Mouse (Mus musculus) heart, adult 9 months (tissue): ENCODE results near the gene Ppp1r12b.
A peak's percentile ranks its signal among the peaks of the same experiment; 100 is the strongest.

ENCODE experiments used
- DNase-seq, 2 experiments: peaks; one replicate each; pipeline ENCODE4 v3.0.0; 2022; ENCODE audit warnings: low spot score in 2 of 2

The Ppp1r12b gene

DNA sequence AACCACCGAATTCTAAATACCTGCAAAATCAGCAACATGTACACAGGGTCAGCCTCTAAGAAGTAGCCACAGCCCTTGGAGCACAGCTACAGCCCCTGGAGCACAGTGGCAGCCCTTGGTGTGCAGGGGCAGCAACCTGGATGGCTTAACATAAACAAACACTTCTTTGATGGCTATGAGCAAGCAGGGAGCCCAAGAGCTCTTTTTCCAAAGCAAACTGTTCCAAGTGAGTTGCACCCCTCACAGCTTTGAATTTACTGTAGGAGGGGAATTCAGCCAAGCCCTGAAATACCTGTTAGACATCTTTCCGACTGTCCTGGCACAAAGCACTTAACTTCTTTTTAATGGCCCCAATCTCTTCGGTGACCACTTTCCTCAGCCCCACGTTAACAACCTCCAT lies 14.9 kb downstream of the Ppp1r12b start:
- DNase-seq = no peak

DNA sequence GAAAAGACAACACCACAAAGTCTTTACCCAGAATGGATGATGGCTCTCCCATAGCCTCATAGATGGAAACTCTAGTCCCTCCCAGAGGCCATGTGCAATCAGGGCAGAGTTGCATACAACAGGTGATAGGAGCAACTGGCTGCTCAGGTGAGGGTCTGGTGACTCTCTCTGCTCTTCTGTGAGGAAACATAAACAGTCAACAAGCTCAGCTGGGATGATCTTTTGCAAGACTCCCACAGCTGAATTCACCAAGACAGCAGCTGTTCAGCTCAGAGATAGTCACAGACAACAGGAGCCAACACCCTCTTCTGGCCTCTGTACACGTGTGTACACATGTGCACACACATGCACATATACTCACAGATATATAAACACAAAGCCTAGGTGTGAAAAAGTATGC lies 17.5 kb downstream of the Ppp1r12b start:
- no peak for DNase-seq

DNA sequence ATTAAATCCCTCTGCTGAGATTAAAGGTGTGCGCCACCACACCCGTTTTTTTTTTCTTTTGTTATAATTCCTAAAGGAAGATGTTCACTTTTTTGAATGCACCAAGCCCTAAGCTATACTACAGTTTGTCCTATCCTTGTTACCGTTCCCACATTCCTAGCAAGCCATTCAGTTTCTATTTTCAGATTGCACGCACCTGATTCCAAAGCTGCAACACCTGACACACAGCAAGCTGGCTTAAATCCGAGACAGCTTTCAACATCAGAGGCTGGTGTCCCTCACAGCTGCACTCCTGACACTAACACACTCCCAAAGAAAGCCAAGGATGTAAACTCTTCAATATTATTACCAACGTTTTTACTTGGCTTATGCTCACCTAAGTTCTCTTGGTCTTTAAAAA lies 19.4 kb downstream of the Ppp1r12b start:
- peak in 1 of 2 experiments; percentile 43 for DNase-seq

DNA sequence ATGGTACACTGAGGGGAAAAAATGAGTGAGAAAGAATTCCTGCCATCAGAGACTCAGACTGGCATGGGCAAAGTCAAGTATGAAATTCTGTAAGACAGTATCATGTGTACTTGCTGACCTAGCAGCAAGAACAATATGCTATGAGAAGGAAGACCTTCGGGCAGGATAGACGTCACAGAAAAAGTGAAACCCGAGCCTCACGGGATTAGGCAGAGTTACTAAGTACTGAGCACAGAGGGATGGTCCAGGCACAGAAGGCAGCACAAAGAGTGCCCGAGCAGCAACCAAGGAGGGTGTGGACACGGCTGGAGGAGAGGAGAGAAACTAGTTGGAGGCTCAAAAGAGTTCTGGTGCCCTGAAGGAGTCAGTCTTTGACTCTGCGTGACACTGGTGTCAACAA lies 23.3 kb downstream of the Ppp1r12b start:
- DNase-seq = no peak

DNA sequence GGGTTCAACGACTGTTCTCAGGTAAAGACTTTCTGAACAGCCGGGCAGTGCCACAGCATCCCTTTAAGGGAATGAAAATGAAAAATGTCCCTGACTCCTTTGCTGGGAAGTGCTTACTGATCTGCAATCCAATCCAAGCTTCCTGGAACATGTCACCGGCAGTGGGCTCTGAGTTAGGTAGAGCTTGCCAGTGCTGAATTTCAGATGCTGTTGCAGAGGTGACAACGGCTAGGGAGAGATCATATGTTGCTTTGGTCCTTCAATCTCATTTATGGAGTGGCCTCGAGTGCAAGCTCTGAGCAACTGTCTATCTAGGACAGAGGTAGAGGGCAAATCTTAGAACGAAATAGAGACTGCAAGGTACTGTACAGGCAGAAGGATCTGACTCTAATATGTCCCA lies 36.7 kb downstream of the Ppp1r12b start:
- no peak for DNase-seq

DNA sequence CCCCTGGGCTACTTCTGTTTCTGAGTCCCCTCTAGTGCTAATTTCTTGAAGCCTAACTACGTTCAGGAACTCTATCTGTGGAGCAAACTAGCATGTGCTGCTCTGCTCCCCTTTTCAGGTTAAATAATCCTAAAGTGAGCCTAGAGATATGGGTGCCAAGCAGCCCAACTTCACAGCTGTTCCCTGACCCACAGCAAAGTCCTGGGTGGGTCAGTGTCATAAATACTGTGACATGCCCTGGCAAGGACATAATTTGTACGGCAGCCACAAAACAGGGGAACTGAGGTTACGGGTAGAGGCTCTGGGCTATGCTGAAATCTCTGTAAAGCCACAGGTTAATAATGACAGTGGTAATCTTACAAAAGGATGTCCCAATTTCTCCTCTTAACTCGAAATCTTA lies 40.3 kb downstream of the Ppp1r12b start:
- no peak for DNase-seq

DNA sequence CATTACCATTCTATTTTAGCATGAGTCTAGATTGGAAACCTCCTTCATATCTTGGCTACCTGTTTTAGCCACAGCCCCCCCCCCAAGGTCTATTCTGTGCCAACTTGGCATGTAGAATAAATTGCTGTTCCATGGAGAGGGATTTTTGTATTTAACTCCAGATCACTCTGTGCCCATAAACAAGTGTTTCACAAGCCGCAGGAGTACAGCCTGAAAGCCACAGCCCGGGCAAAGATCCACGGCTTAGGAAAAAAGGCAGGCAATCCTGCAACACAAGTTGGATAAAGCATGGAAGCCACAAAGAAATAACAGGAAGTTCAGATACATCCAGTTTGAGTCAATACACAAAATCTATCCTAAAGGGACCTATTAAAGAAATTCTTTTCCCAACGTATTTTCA lies 42.2 kb downstream of the Ppp1r12b start:
- DNase-seq = peak; percentile 44 to 46

DNA sequence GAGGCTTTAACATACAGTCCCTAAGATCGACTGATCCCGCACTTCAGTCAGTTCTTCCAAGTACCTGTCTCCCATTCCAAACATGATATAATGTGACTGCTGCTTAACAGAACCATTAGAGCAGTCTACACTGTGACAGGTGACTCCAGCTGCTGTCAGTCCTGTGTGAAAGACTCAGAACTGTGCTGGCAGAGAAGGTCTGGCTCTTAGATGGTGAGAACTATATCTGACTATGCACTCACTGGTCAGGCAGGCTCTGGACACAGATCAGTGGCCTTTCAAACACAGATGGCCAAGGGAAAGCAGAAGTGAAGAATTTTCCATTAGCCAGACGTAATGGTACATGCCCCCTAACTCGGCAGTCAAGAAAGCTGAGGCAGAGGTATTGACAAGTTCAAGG lies 43.9 kb downstream of the Ppp1r12b start:
- peak; percentile 56 to 59 for DNase-seq

DNA sequence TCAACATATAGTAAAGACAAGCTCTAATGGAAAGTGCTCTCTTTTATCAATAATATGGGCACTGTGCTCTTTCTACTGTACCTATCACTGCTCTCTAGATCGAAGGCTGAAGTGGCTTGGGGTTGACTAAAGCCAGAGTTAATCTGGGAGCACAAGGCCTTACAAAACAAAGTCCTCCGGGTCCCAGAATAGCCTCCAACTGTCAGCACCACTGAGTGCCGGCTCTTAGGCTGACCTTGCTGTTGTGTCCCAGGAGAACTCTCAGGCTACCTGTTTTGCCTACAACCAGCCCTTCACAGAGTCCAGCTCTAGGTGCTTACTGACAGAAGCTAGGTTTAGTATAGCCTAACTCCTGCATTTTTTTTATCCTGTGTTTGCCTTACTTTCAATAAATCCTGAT lies 45.7 kb downstream of the Ppp1r12b start:
- peak; percentile 62 to 74 for DNase-seq

DNA sequence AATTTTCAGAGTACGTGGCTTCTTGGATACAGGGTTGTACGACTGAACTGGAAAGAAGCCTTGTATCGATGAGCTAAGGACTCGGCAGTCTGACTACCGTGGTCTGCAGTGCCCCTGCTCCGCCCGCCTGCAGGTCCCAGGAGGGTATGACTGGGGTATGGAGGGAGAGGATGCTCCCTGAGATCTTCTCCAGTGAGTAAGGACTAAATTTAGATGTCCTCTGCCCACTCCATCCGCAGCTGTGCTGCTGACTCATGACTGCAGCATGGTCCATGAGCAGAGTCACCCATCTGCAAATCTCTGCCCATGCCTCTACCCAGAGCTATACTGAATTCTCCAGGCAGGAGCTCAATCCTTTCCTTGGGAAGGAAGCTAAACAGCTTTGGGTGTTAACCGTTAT lies 46.3 kb downstream of the Ppp1r12b start:
- DNase-seq = peak; percentile 42 to 54

DNA sequence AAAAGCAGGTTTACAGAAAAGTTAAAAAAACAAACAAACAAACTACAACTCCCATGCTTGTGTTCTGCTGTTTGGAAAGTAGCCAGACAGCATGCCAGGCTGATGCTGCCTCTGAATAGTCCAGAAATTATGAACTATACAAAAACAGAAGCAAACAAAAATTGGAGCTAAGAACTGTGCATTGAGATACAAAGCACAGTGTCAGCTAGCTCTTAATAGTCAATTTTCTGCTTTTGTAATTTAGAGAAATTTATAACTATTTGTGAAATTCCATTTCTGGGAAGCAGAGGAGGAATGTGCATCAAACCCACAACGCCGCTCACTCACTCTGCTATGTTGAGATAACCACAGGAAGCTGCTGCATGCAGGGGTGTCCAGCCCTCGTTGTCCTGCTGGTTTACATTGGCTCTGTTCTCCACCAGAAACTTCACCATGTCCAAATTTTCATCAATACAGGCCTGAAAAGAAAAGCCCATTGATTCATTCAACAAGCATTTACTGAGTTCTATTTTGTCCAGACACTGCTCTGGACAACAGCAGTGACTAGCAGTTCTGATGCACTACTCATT lies 53.6 kb downstream of the Ppp1r12b start:
- DNase-seq = no peak

DNA sequence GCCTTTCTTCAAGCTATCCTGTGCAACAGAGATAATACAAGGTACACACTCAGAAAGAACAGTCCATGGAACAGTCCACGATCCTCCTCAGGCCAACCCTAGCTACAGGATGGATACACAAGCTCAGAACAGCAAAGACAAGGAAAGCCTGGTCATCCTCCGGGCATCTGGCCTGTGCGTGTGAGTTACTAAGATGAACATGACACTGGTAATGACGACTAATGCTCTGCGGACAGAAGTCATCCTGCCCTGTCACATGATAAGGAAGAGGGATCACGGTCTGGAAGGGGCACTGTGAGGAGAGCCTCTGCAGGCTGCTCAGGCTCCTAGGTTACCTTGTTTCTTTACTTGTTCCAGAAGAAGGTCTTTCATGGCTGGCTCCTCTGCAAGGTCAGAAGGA lies 59.7 kb downstream of the Ppp1r12b start:
- no peak for DNase-seq

DNA sequence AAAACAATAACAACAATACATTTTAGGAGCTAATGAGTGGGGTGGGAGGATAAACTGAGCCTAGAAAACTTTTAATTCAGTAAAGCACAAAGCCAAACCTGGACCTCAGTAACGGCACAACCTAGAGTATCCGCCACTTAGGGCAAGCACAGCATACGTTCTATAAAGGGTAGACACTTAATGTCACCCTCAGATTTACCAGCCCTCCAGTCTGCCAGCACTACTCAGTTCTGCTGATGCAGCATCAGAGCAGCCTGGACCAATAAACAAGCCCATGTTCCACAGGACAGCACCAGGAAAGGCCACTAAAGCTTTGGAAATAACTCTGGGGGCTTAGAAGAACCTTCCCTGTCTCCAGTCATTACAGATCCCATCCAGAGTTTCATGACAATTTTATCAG lies 60.9 kb downstream of the Ppp1r12b start:
- DNase-seq = no peak

DNA sequence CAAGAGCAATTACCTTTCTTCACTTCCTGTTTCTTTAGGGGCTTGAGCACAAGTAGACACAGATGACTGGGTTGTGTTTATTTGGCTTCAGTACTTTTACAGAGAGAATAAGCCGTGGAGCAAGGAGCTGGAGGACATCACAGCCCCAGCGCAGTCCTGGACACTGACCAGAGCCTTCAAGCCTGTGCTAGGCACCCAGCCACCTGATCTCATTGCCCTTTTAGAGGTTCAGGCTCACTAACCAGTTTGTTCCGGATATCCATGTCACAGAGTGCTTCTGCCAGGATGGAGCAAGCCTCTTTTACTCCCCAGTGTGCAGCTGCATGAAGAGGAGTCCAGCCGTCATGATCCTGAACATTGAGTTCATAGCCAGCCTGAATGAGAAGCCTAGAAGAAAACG lies 63.8 kb downstream of the Ppp1r12b start:
- peak; percentile 62 to 65 for DNase-seq

DNA sequence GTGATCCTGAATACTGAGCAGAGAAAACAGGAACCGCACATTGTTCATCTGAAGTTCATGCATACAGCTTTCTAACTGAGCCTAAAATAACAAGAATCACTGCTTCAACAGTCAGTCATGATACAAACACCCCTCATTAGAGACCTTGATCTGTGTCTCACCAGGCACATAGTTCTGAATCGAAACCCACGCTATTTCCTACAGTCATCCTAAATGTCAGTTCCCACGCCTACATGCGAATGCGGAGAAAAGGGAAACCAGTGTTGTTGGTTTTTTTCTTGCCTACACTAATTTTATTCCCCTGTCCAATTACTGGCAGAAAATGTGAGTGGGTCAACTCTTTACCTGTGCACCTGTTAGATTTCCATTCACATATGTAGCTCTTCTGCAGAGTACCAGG lies 66.1 kb downstream of the Ppp1r12b start:
- DNase-seq = no peak

DNA sequence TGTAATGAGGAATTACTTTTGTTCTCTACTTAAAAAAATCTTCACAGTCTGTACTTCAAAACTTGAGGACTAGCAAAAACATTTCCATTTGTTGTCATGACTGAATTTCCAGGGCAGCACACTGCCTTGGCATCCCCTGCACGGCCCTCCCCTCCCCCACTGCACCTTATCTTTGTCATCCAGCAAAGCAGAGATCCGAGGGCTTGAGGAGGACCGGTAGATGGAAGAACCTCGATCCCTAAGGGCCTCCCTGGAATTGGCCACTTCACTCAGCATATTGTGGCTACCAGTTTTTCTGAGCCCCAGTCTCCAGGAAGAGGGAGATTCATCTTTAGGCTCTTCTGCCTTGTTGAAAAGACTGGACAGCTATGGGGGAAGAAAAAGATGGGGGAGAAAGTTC lies 79.9 kb downstream of the Ppp1r12b start:
- DNase-seq = no peak

DNA sequence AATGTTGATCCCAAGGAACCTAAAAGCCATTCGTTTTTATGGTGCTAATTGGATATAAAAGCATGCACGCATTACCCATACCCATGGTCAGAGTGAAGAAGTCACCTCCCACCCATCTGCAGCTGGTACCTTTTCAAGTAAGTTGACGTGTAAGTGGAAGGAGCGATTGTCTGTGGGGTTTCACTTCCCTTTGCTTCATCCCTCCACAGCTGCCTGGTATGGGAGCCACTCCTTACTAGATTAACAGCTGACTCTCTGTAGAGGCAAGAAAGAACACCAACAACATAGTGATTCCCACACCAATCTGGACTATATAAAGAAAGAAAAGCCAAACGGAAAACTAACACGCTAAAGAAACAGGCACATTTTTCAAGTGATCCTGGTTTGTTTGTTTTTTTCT lies 83.1 kb downstream of the Ppp1r12b start:
- DNase-seq = no peak

DNA sequence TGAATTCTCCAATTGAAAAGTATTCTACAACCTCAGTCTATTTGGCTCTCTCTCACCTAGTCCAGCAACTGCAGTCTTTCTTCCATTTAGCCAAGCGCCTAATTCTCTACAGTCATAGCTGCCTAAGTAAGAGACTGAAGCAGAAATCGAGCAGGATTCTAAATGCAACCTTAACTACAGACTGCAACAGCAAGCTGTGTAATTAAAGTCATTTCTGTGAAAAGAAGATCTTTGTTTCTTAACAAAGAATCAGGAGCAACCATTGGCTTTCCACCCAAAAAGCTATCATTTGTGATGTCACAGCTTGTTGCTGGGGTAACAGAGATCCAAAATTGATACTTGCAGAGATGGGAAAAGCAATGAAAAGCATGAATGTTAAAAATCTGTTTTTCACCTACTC lies 89.3 kb downstream of the Ppp1r12b start:
- DNase-seq = no peak

DNA sequence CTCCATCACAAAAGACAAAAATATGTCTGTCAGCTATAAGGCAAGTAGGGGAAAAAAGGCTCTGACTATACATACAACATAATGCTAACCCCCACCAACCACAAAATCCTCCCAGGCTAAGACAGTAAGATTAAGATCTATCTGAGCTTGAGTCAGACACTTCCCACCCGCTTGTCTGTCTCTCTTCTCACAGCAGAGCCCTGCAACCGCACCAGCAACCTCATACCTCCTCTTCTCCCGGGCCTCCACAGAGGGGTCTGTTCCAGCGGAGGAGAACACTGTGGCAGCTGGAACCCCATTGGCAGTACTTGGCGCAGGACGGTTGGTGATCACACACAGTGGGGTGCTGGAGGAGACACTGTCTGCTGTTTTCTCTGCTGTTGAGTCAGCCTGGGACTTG lies 90.2 kb downstream of the Ppp1r12b start:
- DNase-seq = no peak

DNA sequence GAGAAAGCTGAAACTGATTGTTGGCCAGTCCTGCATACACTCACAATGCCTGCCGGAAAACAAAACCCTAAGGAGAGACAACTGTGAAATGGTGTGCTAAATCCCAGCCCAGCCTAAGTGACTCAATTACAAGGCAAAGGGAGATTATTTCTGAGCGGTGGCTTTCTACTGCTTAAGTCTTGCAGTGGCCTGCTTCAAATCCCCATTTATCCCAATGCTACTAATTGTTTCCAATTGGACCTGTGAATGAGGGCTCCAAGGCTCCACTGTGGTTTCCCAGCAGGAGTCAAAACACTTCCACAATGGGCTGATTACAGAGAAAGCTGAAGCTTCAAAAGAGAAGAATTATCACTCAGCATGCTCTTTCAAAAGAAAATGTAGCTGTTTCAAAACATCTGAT lies 95.2 kb downstream of the Ppp1r12b start:
- DNase-seq = no peak

DNA sequence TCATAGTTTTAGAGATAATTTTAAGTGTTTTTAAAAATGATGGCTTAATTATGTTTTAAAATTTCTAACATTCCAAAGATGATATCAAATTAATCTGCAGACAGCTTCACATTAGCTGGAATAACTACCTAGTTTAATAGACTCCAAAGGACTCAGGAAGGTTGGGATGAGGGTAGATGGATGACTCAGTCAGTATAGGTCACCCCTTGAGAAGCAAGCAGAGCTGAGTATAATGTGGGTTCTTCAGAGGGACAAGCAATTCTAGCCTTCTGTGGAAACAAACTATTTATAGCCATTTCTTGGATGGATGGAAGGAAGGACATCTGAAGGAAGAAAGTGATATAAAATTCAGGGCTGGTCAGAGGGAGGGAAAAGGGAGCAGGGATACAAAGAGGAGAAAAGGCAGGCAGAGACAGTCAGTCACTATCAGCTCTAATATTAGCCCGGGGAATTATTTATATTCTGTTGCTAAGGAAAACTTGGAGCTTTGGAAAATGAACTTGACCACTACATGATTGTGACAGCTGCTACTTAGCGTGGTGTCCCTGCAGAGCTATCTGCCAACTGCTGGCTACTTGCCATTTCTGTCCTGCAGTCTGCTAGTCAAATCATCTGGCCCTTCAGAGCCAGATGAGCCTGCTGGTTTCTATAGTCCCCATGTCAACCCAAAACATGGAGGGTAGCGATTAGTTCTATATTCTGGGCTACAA lies 97.2 kb downstream of the Ppp1r12b start:
- DNase-seq = peak; percentile 80 to 82

DNA sequence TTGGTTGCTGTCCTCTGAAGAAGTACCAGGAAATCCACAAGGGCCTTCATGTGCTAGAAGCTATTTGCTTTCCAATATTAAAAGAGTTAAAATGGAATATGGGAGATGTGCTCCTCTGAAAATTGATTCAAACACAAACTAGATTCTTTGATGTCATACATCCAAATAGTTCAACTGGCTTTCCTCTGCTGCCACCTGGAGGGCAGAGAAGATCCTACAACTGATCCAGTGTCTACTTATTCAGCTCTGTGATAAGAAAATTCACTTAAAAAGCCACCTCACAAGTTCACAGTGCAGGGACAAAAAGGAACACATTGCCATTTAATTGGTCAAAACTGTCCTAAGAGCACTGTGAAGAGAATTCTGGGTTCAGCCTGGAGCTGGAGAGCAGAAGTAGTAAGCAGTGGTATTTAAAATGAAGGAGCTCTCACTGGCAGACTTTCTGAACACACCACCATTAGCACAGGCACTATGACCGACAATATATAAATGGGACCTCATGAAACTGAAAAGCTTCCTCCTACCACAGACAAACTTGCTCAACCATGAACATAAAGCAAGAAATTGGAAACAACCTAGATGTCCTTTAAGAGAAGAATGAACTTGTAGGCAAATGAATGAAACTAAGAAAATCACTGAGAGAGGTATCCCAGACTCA lies 101.3 kb downstream of the Ppp1r12b start:
- peak in 1 of 2 experiments; percentile 68 for DNase-seq

DNA sequence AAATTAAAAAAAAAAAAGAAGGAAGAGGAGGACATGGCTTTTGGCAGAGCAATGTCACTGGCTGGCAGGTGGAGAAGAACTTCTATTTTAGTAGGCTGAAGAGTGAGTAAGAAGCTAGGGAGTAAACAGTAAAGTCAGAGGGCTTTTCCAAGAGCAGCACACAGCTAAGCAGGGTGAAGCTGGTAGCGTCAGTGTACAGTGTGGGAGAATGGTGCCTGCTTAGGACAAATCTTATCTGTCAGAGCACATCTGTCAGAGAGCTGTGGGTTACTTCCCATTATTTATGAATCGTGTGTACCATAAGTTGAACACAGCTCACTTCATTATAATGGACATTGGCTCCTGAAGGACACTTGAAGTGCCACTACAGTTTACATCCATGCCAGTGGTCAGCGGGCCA lies 102.9 kb downstream of the Ppp1r12b start:
- DNase-seq = no peak
